Mouse (Mus musculus) erythroblast, adult 5-6 weeks (primary cell): ENCODE measurements around the gene Cpne9. TPM values are rescaled to one million over a fixed set of nuclear protein-coding genes. Genes with fewer than 3 reads are reported as not detected.

Experiments used
- ATAC-seq: replicated peaks from 2 replicates; pipeline ENCODE4 v1.8.0; 2016; ENCODE audit warnings: moderate number of reproducible peaks, mild to moderate bottlenecking, moderate TSS enrichment, inconsistent platforms; ENCODE audit not compliant: poor library complexity, low FRiP score, severe bottlenecking
- total RNA-seq, 2 experiments: library from RNA; stranded (forward) in 1 of 2; stranded (reverse) in 1 of 2; fragments of 150-400 nt in 1 of 2; fragments of 200-764, 138-1000 nt in 1 of 2; gene quantifications; 2 replicates each; pipeline versions ENCODE4 v1.2.3 to v1.2.4; 2015 to 2017; ENCODE audit warnings: low replicate concordance in 2 of 2

Cpne9 gene
- total RNA-seq, 2 experiments from 2014 or later, result 0.51 TPM; not detected in 1

DNA sequence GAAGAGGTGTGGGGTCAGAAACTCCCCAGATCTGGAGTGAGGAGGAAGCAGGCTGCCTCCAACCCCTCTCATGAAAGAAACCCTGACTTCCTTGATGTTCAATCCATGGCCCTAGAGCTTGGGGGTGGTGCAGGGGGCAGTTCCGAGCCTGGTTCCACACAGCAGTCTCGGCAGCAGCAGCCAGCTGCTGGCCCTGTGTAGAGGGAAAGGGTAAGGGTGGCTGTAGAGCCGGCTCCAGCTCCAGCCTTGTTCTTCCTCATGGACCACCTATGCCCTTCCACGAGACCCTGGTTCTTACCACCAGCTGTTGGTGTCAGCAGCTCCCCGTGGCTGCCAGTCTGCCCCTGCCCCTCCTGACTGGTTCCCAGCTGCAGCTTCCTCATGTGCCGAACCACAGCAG, 52.1 kb downstream of the Cpne9 start:
- ATAC-seq, result no peak

DNA sequence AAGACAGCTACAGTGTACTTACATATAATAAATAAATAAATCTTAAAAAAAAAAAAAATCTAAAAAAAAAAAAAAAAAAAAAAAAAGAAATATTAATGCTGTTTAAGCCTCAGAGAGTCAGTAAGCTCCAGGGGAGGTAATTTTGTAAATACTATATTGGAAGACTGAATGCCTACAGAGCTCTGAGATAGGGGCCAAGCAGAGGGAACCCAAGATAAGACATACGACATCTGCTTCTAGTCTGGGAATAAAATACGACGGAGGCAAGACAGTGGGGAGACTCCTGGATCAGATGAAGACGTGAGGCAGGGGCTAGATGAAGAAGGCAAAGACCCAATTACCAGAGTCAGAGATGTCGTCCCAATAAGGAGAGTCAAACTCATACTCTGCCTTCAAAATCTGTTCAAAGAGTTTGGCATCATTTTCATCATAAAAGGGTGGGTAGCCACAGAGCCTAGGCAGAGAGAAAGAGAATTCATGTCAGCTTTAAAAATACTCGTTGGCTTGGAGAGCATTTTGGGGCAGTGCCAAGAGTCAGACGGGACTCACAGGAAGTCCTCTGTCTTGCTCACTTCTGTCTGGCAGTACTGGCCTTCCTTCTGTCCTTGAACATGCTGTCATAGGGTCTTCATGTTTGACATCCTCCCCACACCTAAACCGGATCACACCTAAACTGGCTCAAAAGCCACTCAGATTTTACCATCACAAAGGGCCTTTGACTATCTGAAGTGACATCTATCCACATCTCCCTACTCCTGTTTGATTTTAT, 54.9 kb downstream of the Cpne9 start:
- no peak for ATAC-seq

GRCm38 (mm10) chr6:113341574-113341973, 59.5 kb downstream of the Cpne9 start:
- ATAC-seq, result no peak

DNA sequence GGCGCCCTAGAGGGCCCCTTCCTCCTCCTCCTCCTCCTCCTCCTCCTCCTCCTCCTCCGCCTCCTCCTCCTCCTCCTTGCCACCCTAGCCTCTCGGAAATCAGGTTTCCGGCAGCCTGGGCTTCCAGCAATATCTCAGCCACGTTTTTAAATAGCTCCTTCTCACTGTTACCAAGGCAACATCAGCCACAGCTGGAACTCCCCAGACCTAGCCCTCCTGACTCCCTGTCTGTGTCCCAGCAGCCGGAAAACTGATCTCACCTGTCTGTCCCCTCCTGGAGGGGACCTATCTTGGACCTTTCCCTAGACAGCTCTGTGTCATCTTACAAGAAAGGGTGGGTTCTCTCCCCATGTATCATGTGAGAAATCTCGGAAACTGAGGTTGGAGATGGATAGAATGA, 60.2 kb downstream of the Cpne9 start:
- no peak for ATAC-seq

GRCm38 (mm10) chr6:113343177-113344092, 61.3 kb downstream of the Cpne9 start, which contains the start of gene Camk1:
TSS of gene Camk1 (minus strand) at chr6:113343984.
- peak; percentile 31; the same call in 1 of the 2 replicates for ATAC-seq

GRCm38 (mm10) chr6:113344321-113344720, 62.2 kb downstream of the Cpne9 start:
- ATAC-seq, result no peak

- ATAC-seq, result no peak
These were observed 64.8 kb downstream of the Cpne9 start for GRCm38 (mm10) chr6:113346897-113347296.

GRCm38 (mm10) chr6:113350538-113350937, 68.4 kb downstream of the Cpne9 start:
- ATAC-seq, result no peak

DNA sequence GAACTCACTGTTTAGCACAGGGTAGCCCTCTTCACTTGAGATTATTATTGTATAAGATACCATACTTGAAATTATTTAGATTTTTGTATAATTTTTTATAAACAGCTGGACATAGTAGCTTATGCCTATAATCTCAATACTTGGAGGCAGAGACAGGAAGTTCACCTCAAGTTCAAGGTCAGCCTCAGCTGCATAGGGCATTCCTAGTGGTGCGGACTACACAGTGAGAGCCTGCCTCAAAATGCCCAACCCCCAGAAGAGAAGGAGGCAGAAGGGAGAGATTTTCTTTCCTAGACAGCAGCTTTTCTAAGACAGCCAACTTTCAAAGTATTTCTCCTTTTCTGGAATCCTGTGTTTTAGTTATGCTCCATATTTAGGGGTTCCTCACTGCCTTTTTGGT, 69.1 kb downstream of the Cpne9 start:
- no peak for ATAC-seq

DNA sequence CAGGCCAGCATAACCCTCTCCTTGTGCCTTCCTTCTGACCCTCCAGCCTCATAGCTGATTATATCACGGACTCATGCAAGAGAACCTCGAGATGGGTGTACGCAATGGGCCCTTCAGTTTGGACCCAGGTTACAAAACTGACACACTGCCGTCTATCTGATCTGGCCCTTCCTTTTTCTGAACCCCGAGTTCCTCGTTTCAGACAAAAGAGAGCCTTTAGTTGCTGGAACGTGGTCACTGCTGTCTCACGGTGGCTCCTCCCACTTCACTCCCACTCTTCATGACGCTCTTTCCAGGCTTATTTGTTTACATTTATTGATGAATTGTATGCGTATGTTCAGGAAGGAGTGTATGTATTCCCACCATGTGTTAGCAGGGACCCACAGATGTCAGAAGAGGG, 69.5 kb downstream of the Cpne9 start:
- ATAC-seq, result no peak

DNA sequence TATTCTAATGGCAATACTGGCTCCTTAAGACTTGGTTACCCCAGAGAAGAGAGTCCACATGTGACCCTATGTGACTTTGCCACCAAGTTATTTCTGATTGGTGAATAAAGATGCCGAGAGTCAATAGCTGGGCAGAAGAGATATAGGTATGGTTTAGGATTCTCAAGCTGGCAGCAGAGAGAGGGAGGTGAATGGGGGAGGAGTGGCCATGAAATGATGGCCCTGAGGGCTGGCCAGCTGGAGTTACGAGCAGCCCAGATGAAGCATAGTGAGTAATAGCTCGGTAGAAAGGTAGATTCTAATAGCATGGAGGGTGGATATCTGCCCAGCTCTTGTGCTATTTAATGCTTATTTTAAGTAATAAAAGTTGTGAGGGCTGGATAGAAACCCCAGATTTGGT, 70.7 kb downstream of the Cpne9 start:
- ATAC-seq, result no peak

DNA sequence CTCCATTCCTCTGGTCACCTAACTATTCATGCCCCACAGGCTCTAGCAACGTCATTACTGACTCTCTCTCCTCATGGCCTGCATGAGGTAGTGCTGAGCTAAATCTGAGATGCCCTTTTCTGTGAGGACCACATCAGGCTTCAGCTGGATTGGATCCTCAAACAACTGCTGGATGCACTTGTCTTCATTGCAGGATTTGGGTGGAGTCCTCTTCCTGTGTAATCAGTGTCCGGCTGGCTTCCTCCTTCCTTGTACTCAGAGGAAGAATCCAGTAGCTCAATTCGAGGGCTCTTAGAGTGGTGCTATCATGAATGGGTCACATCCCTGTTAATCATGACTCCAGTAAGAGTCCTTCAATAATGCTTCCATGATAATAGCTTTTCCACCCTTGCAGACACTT, 71.6 kb downstream of the Cpne9 start:
- no peak for ATAC-seq

Other genes starting within 250 kb of the Cpne9 start
- 18.0 and 27.7 TPM in 2 replicates for gene Thumpd3, start 236.1 kb upstream of the Cpne9 start, total RNA-seq (2015; ENCODE audit: low replicate concordance)
- 16.3 and 19.6 TPM in 2 replicates for gene Thumpd3, start 236.1 kb upstream of the Cpne9 start, total RNA-seq (2017; ENCODE audit: low replicate concordance)
- gene Setd5, start 204.9 kb upstream of the Cpne9 start, total RNA-seq (2015; ENCODE audit: low replicate concordance), result 34.4 and 36.6 TPM in 2 replicates
- 29.4 TPM in 2 replicates for gene Setd5, start 204.9 kb upstream of the Cpne9 start, total RNA-seq (2017; ENCODE audit: low replicate concordance)
- not detected in 2 replicates for gene Lhfpl4, start 86.9 kb upstream of the Cpne9 start, total RNA-seq (2015; ENCODE audit: low replicate concordance)
- not detected in 2 replicates for gene Lhfpl4, start 86.9 kb upstream of the Cpne9 start, total RNA-seq (2017; ENCODE audit: low replicate concordance)
- 19.0 and 35.0 TPM in 2 replicates for gene Mtmr14, start 44.5 kb upstream of the Cpne9 start, total RNA-seq (2015; ENCODE audit: low replicate concordance)
- 25.5 and 42.9 TPM in 2 replicates for gene Mtmr14, start 44.5 kb upstream of the Cpne9 start, total RNA-seq (2017; ENCODE audit: low replicate concordance)
- 12.1 and 19.2 TPM in 2 replicates for gene Brpf1, start 24.8 kb downstream of the Cpne9 start, total RNA-seq (2015; ENCODE audit: low replicate concordance)
- gene Brpf1, start 24.8 kb downstream of the Cpne9 start, total RNA-seq (2017; ENCODE audit: low replicate concordance), result 14.3 and 16.0 TPM in 2 replicates
- 0.63 and 3.1 TPM in 2 replicates for gene Ogg1, start 44.7 kb downstream of the Cpne9 start, total RNA-seq (2015; ENCODE audit: low replicate concordance)
- 7.6 TPM in 1 of 2 replicates, not detected in the other for gene Ogg1, start 44.7 kb downstream of the Cpne9 start, total RNA-seq (2017; ENCODE audit: low replicate concordance)
- 4.6 and 6.5 TPM in 2 replicates for gene Camk1, start 61.7 kb downstream of the Cpne9 start, total RNA-seq (2015; ENCODE audit: low replicate concordance)
- gene Camk1, start 61.7 kb downstream of the Cpne9 start, total RNA-seq (2017; ENCODE audit: low replicate concordance), result 7.1 and 11.8 TPM in 2 replicates
- 6.0 and 11.1 TPM in 2 replicates for gene Tada3, start 95.6 kb downstream of the Cpne9 start, total RNA-seq (2015; ENCODE audit: low replicate concordance)
- gene Tada3, start 95.6 kb downstream of the Cpne9 start, total RNA-seq (2017; ENCODE audit: low replicate concordance), result 7.8 and 14.1 TPM in 2 replicates
- 44.5 and 54.8 TPM in 2 replicates for gene Arpc4, start 95.8 kb downstream of the Cpne9 start, total RNA-seq (2015; ENCODE audit: low replicate concordance)
- gene Arpc4, start 95.8 kb downstream of the Cpne9 start, total RNA-seq (2017; ENCODE audit: low replicate concordance), result 81.5 and 100 TPM in 2 replicates
- gene Ttll3, start 107.0 kb downstream of the Cpne9 start, total RNA-seq (2015; ENCODE audit: low replicate concordance), result 3.3 TPM in 1 of 2 replicates, not detected in the other
- gene Ttll3, start 107.0 kb downstream of the Cpne9 start, total RNA-seq (2017; ENCODE audit: low replicate concordance), result 2.3 and 3.6 TPM in 2 replicates
- gene Rpusd3, start 137.0 kb downstream of the Cpne9 start, total RNA-seq (2015; ENCODE audit: low replicate concordance), result not detected in 2 replicates
- gene Rpusd3, start 137.0 kb downstream of the Cpne9 start, total RNA-seq (2017; ENCODE audit: low replicate concordance), result 2.8 TPM in 1 of 2 replicates, not detected in the other
- gene Cidec, start 153.5 kb downstream of the Cpne9 start, total RNA-seq (2015; ENCODE audit: low replicate concordance), result not detected in 2 replicates
- gene Cidec, start 153.5 kb downstream of the Cpne9 start, total RNA-seq (2017; ENCODE audit: low replicate concordance), result not detected in 2 replicates
- 8.1 and 14.4 TPM in 2 replicates for gene Jagn1, start 160.3 kb downstream of the Cpne9 start, total RNA-seq (2015; ENCODE audit: low replicate concordance)
- gene Jagn1, start 160.3 kb downstream of the Cpne9 start, total RNA-seq (2017; ENCODE audit: low replicate concordance), result 2.0 and 3.1 TPM in 2 replicates
- 0.42 TPM in 1 of 2 replicates, not detected in the other for gene Il17re, start 176.2 kb downstream of the Cpne9 start, total RNA-seq (2015; ENCODE audit: low replicate concordance)
- 0.51 TPM in 1 of 2 replicates, not detected in the other for gene Il17re, start 176.2 kb downstream of the Cpne9 start, total RNA-seq (2017; ENCODE audit: low replicate concordance)
- gene Il17rc, start 189.1 kb downstream of the Cpne9 start, total RNA-seq (2015; ENCODE audit: low replicate concordance), result not detected in 2 replicates
- not detected in 2 replicates for gene Il17rc, start 189.1 kb downstream of the Cpne9 start, total RNA-seq (2017; ENCODE audit: low replicate concordance)
- not detected in 2 replicates for gene Creld1, start 201.0 kb downstream of the Cpne9 start, total RNA-seq (2015; ENCODE audit: low replicate concordance)
- 2.7 TPM in 1 of 2 replicates, not detected in the other for gene Creld1, start 201.0 kb downstream of the Cpne9 start, total RNA-seq (2017; ENCODE audit: low replicate concordance)
- gene Prrt3, start 219.6 kb downstream of the Cpne9 start, total RNA-seq (2015; ENCODE audit: low replicate concordance), result not detected in 2 replicates
- gene Prrt3, start 219.6 kb downstream of the Cpne9 start, total RNA-seq (2017; ENCODE audit: low replicate concordance), result 0.34 TPM in 1 of 2 replicates, not detected in the other
- 21.5 and 28.8 TPM in 2 replicates for gene Emc3, start 249.3 kb downstream of the Cpne9 start, total RNA-seq (2015; ENCODE audit: low replicate concordance)
- gene Emc3, start 249.3 kb downstream of the Cpne9 start, total RNA-seq (2017; ENCODE audit: low replicate concordance), result 18.2 and 21.3 TPM in 2 replicates
- 27.8 and 40.3 TPM in 2 replicates for gene Fancd2, start 249.4 kb downstream of the Cpne9 start, total RNA-seq (2015; ENCODE audit: low replicate concordance)
- gene Fancd2, start 249.4 kb downstream of the Cpne9 start, total RNA-seq (2017; ENCODE audit: low replicate concordance), result 32.1 and 36.5 TPM in 2 replicates